Mouse (Mus musculus) left cerebral cortex, adult 11 months (tissue): ENCODE measurements around the gene Slc35f3.
"Not testable (repeated sequence)": the region's sequence is repeated elsewhere in the genome, so short reads cannot be mapped to it uniquely, and the experiment has no call there.

Experiments
- DNase-seq: peaks from one replicate; pipeline ENCODE4 v3.0.0; 2022; ENCODE audit warnings: low spot score

The Slc35f3 gene

DNA sequence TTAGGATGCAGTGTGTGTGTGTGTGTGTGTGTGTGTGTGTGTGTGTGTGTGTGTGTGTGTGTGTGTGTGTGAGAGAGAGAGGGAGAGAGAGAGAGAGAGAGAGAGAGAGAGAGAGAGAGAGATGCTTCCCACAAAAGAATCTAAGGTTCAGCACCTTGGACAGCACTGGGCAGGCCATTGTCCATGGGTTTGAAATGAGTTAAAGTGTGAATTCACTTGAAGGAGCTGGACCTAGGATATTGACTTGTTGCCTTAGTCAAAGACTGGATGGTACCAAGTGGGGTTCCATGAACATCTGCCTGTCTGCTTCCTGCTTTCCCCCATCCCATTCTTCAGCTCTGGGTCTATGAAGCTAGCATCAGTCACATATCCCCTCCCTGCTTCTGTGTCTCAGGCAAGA is 106.2 kb downstream of the Slc35f3 start:
- DNase-seq, result not testable (repeated sequence)

DNA sequence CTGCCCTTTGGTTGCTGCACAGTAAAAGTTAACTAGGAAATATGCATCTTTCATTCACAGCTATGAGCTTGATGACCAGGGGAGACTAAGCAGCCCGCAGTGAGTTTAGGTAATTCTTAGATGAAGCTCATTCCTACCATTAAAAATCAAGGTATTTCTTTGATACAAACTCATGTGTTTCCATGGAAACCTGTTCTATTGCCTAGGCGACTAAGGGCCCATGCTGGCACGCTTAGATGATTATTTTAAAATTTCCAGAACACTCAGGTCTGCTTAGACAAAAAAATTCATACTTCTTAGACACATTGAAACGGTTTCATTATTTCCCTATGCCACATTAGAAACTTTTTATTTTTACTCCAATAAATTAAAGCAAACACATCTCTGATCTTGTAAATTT is 106.7 kb downstream of the Slc35f3 start:
- no peak for DNase-seq

DNA sequence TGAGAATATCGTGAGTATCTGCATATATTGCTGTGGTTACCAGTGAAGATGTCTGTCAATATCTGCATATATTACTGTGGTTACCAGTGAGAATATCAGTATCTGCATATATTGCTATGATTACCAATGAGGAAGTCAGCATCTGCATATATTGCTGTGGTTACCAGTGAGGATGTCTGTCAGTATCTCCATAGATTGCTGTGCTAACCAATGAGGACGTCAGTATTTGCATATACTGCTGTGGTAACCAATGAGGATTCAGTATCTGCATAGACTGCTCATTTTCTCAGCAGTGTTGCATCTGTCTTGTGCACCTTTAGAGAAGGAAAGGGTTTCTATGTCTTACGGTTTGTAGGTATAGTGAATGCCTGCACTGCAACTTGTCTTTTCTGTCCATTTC is 122.5 kb downstream of the Slc35f3 start:
- no peak for DNase-seq

DNA sequence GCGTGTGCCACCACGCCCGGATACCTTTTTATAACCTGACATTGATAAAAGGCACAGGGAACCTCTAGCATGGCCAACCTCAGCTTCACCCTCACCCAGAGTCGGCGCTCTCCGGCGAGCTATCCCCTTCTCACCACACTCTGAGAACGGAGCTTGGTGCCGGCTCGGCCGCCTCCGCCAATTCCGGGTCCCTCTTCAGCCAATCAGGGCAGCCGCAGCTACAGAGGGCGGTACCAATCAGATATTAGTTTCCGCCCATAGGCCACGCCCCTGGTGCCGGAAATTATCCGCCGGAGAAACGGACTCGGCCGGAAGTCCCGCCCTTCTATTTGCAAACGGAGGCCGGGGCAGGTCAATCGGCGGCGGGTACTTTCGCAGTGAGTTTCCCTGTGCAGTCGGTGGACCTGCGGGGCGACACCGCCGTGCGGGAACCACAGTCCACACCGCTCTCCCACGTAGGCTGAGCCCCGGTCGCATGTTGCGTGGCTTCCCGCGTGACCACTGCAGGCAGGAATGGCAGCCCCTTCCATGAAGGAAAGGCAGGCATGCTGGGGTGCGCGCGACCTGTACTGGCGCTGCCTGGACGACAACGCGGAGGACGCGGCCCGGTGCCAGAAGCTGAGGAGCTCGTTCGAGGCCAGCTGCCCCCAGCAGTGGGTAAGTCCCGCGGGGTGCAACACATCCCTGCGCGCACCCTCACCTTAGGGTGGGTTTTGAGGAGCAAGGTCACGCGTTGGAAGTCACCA is 124.0 kb downstream of the Slc35f3 start, which contains the start of gene Coa6:
Gene Coa6 (plus strand): TSS at position 342 of the 746 bp plus-strand sequence.
- DNase-seq, result peak; percentile 94

DNA sequence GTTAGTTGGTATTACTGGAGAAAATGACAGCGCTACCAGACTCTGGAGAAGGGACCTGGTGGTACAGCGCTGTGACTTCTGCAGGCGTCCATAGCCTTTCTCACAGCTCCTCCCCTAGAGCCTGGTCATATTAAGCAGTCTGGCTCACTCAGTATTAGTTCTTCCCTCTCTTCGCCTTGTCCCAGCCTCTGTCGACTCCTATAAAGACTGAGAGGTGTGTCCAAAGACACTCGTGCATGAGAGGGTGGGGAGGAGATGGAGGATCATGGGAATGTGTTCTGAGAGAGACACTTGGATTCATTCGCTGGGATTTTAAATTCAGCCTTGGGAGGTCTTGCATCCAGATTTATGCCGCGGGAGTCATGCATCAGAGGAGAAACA is 124.6 kb downstream of the Slc35f3 start:
- DNase-seq, result no peak

DNA sequence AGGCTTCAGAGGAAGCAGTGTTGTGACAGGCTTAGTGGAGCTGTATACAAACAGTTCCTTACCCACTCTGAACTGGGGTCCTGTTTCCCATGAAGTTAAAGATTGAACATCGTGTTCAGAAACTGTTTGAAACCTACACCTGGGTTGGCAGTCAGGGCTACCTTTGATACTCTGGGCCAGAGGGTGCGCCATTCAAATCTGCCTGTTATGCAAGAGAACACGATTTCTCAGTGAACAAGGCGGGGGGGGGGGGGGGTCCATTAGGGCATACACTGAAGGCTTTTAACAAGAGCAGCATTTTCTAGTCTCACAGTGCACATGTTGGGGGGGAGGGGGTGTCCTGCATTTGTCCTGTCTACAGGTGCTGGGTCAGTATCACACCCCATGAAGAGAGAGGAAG is 125.8 kb downstream of the Slc35f3 start:
- no peak for DNase-seq

DNA sequence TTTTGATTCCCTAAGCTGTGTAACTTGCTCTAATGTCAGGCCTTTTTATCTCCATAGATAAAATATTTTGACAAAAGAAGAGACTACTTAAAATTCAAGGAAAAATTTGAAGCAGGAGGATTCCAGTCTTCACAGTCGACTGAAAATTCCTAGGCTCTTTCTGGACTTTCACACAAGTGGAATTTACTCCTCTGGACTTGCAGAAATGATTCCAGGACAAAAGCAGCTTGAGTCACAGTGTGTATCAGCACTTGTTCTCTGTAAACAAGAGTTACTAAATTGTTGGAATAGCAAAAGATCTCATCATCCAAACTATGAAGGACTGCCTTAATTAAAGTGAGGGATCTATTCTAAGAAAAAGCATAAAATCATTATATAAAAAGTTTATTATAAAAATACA is 126.6 kb downstream of the Slc35f3 start:
- no peak for DNase-seq

DNA sequence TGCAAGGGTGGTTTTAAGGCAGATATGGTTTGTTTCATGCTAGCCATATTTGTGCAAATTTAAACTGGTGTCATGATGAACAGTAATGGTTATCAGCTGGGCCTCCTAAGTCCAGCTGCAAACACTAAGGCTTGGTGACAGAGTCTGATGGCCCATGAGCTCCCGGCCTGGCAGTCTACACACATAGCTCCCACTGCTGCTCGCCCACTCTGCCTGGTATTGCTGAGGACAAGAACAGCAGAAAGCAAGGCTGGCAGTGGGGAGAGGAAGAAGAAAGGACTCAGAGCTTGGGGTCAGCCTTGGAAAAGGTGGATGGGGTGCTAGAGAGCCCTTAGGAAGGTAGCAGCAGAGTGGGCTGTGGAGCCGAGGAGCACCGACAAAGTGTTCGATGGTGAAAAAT is 131.3 kb downstream of the Slc35f3 start:
- no peak for DNase-seq

DNA sequence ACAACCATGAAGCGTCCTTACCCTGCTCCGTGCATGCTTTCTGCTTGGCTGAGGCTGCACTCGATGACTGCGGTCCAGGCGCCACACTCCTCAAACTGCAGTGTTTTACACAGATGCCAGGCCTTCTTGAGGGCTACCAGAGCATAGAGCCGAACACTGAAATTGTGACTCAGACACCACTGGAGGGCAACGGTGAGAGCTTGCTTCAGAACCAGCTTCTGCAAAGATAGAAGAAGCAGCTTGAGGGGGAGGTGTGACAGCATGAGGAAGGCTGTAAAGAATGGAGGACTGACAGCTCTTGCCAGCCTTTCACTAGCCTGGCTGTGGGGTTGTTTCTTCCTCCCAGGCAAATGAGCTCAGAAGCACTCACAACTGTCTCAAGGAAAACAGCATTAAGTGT is 135.5 kb downstream of the Slc35f3 start:
- DNase-seq, result peak; percentile 64

DNA sequence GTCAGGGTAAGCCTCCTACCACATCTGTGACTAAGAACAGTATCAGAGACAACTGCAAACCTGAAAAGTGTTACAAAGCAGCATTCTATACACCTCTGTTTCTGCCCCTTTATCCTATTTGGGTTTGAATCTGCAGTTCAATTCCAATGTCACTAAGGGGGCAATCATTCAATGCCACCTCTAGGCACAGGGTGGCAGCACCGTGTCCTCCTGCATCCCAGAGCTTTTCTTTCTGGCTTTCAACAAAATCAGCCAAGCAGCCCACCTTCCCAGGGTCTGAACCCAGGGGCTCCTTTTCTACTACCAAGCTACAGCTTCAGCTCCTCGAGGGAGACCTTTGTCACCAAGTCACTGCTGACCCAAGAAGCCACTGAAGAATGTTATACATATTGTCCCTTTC is 140.6 kb downstream of the Slc35f3 start:
- no peak for DNase-seq
